27 mouse cellular contexts compared by ENCODE assay signal in genomic region chr5:97204337-97204736, GRCm38 (mm10).
DNase-seq lines count a peak whose midpoint lies in the region; TF ChIP-seq lines count a peak whose summit lies in the region.
"Had no signal": no experiment of that assay in that cellular context is flagged by ENCODE, and none has a peak within 500 bp of the region (broad histone marks: within the 10 kb centered on the region; RNA-seq: fewer than 3 reads in every experiment).

No protein-coding gene starts in this region.

- no peak overlapping the region for H3K27ac ChIP-seq in layer of hippocampus, adult 2 months
- H3K27ac ChIP-seq: embryonic facial prominence, embryonic 13.5 days; forebrain, embryonic 10.5 days; forebrain, embryonic 15.5 days; hindbrain, embryonic 10.5 days; hindbrain, embryonic 15.5 days; limb, embryonic 13.5 days; liver, embryonic 13.5 days; midbrain, embryonic 12.5 days; neural tube, embryonic 12.5 days; stomach, postnatal 0 days had no signal

- peak; percentile 18 for DNase-seq in ES-CJ7 (ENCODE audit: low read depth, low spot score)
- DNase-seq in brain, adult 2 months (ENCODE audit: low read depth, low spot score) = peak; percentile 95
- peak; percentile 75 for DNase-seq in cerebellum, adult 8-10 months
- DNase-seq in cerebellum, postnatal 25 days = peak; percentile 57 to 66
- no peak for DNase-seq in layer of hippocampus, adult 2 months (ENCODE audit: low spot score in 2 of 2)
- no peak for DNase-seq in urinary bladder, postnatal 36 days (ENCODE audit: low spot score in 2 of 2)
- DNase-seq in embryo, embryonic 10.5 days (ENCODE audit: low spot score) = no peak
- DNase-seq: adrenal gland, postnatal 25 days; B cell, adult 2 months; heart, postnatal 14 days; kidney, adult 11 months; kidney, postnatal 36 days; liver, embryonic 13.5 days; lung, adult 18-20 months; lung, postnatal 4 days; right cerebral cortex, postnatal 4 days had no signal

- no peak overlapping the region for H3K4me3 ChIP-seq in layer of hippocampus, adult 2 months
- H3K4me3 ChIP-seq: embryonic facial prominence, embryonic 13.5 days; forebrain, embryonic 10.5 days; forebrain, embryonic 15.5 days; hindbrain, embryonic 10.5 days; hindbrain, embryonic 15.5 days; limb, embryonic 13.5 days; liver, embryonic 13.5 days; megakaryocyte, embryonic 14.5 days; midbrain, embryonic 12.5 days; myocyte; neural tube, embryonic 12.5 days had no signal

- no peak for TF ChIP-seq CTCF in layer of hippocampus, adult 2 months (conservative IDR thresholded peaks at IDR 0.05)

Comparison
In these comparisons a context has a peak if more than half of its experiments do, and no peak if none do; other contexts are left out.
1. DNase-seq: peak in ES-CJ7 (single experiment), brain, adult 2 months (single experiment), cerebellum, adult 8-10 months (single experiment) and cerebellum, postnatal 25 days (2 of 2); none in layer of hippocampus, adult 2 months (0 of 2), urinary bladder, postnatal 36 days (0 of 2) and embryo, embryonic 10.5 days (single experiment).